16 mouse cellular contexts compared by ENCODE assay signal in genomic region chr15:82213222-82213621, GRCm38 (mm10). TPM values are rescaled to one million over a fixed set of nuclear protein-coding genes. Genes with fewer than 3 reads are reported as not detected.
A peak's percentile ranks its signal among the peaks of the same experiment; 100 is the strongest.
DNase-seq lines count a peak whose midpoint lies in the region; ATAC-seq and TF ChIP-seq lines count a peak whose summit lies in the region.
"Had no signal": no experiment of that assay in that cellular context is flagged by ENCODE, and none has a peak within 500 bp of the region (broad histone marks: within the 10 kb centered on the region; RNA-seq: fewer than 3 reads in every experiment).

No protein-coding gene starts in this region.

- peaks cover 90% of the 10 kb centered on the region for H3K27me3 ChIP-seq in kidney, embryonic 15.5 days
- peaks cover 99% of the 10 kb centered on the region for H3K27me3 ChIP-seq in limb, embryonic 10.5 days (ENCODE audit: low read depth, poor library complexity, severe bottlenecking)

- TF ChIP-seq CTCF in gastrocnemius, adult 2 months (IDR thresholded peaks at IDR 0.05), result no peak

- H3K4me2 ChIP-seq in kidney, embryonic 15.5 days, result peak overlapping the region; percentile 90; the same call in 1 of the 2 replicates

- H3K4me1 ChIP-seq in kidney, embryonic 15.5 days, result peaks cover 39% of the 10 kb centered on the region
- peaks cover 33% of the 10 kb centered on the region for H3K4me1 ChIP-seq in limb, embryonic 10.5 days

- no peak for ATAC-seq in cerebellum, adult (ENCODE audit: insufficient number of reproducible peaks, low FRiP score, low TSS enrichment)
- ATAC-seq in kidney, embryonic 15.5 days (replicated peaks; ENCODE audit: low FRiP score), result no peak
- no peak for ATAC-seq in frontal cortex, adult (ENCODE audit: low TSS enrichment)
- ATAC-seq: liver, postnatal 0 days had no signal

- H3K27ac ChIP-seq in kidney, embryonic 15.5 days, result no peak overlapping the region
- H3K27ac ChIP-seq in limb, embryonic 10.5 days, result no peak overlapping the region
- no peak overlapping the region for H3K27ac ChIP-seq in gastrocnemius, adult 2 months
- H3K27ac ChIP-seq: hindbrain, embryonic 14.5 days; macrophage had no signal

- DNase-seq in cerebellum, adult 11-12 months, result peak; percentile 71
- no peak for DNase-seq in kidney, postnatal 4 days
- peak; percentile 55 for DNase-seq in cerebellum, adult 8-10 months
- no peak for DNase-seq in limb, embryonic 10.5 days (ENCODE audit: low spot score)
- no peak for DNase-seq in gastrocnemius, adult 2 months
- DNase-seq: kidney, adult 11 months; liver, postnatal 0 days; right cerebral cortex, postnatal 14 days; thymus, postnatal 36 days had no signal

- H3K36me3 ChIP-seq in kidney, embryonic 15.5 days, result no peaks in the 10 kb centered on the region
- H3K36me3 ChIP-seq in limb, embryonic 10.5 days, result 0 out of 2 replicates have a peak, but pooled peaks cover 2% of the 10 kb centered on the region

- no peaks in the 10 kb centered on the region for H3K9me3 ChIP-seq in kidney, embryonic 15.5 days (replicated peaks)
- H3K9me3 ChIP-seq in limb, embryonic 10.5 days (replicated peaks), result no peaks in the 10 kb centered on the region

- 6% methylated on average over 4 of the region's 4 CpGs for WGBS in kidney, embryonic 15.5 days
- 10% methylated on average over 4 of the region's 4 CpGs for WGBS in limb, embryonic 10.5 days

- H3K4me3 ChIP-seq in kidney, embryonic 15.5 days (replicated peaks), result no peak overlapping the region
- peak overlapping the region; percentile 54; the same call in 1 of the 2 replicates for H3K4me3 ChIP-seq in limb, embryonic 10.5 days
- no peak overlapping the region for H3K4me3 ChIP-seq in gastrocnemius, adult 2 months

- intact Hi-C loops in gastrocnemius, adult 2 months (cut with DNase I), result no loop called here

- H3K9ac ChIP-seq in kidney, embryonic 15.5 days, result no peak overlapping the region

RNA-seq across cellular contexts. Expression of gene Shisa8, which starts 0.6 kb away (rescaled TPM):
- 0.44 and 0.45 TPM in 2 replicates for polyA plus RNA-seq in kidney, embryonic 15.5 days (2015; fragmentation: Nextera tagmentation; extraction: Ambion mirVana)
- polyA plus RNA-seq in limb, embryonic 10.5 days (2016; fragmentation: Nextera tagmentation; extraction: Ambion mirVana), result 0.15 TPM in 1 of 2 replicates, not detected in the other
- not detected for total RNA-seq in gastrocnemius, adult 2 months (2021)
- total RNA-seq: gastrocnemius, adult 18-20 months had no signal
- polyA plus RNA-seq: macrophage had no signal

RNA-seq across cellular contexts. Expression of gene Tnfrsf13c, which starts 10.9 kb away (rescaled TPM):
- polyA plus RNA-seq in kidney, embryonic 15.5 days (2015; fragmentation: Nextera tagmentation; extraction: Ambion mirVana), result 0.10 TPM in 1 of 2 replicates, not detected in the other
- 0.15 and 0.33 TPM in 2 replicates for polyA plus RNA-seq in limb, embryonic 10.5 days (2016; fragmentation: Nextera tagmentation; extraction: Ambion mirVana)
- not detected for total RNA-seq in gastrocnemius, adult 2 months (2021)
- total RNA-seq: adrenal gland, adult 2 months; gastrocnemius, adult 18-20 months had no signal

RNA-seq across cellular contexts. Expression of gene Cenpm, which starts 31.3 kb away (rescaled TPM):
- 78.8 and 84.2 TPM in 2 replicates for polyA plus RNA-seq in kidney, embryonic 15.5 days (2015; fragmentation: Nextera tagmentation; extraction: Ambion mirVana)
- polyA plus RNA-seq in limb, embryonic 10.5 days (2016; fragmentation: Nextera tagmentation; extraction: Ambion mirVana), result 83.9 and 86.0 TPM in 2 replicates
- total RNA-seq in gastrocnemius, adult 2 months (2021), result not detected
- total RNA-seq: gastrocnemius, adult 18-20 months had no signal

RNA-seq across cellular contexts. Expression of gene 1500009C09Rik, which starts 39.0 kb away (rescaled TPM):
- 0.10 TPM in 1 of 2 replicates, not detected in the other for polyA plus RNA-seq in kidney, embryonic 15.5 days (2015; fragmentation: Nextera tagmentation; extraction: Ambion mirVana)
- not detected in 2 replicates for polyA plus RNA-seq in limb, embryonic 10.5 days (2016; fragmentation: Nextera tagmentation; extraction: Ambion mirVana)
- not detected for total RNA-seq in gastrocnemius, adult 2 months (2021)
- total RNA-seq: gastrocnemius, adult 18-20 months had no signal
- polyA plus RNA-seq: liver, postnatal 0 days; macrophage had no signal

Comparison
In these comparisons a context has a peak if more than half of its experiments do, and no peak if none do; other contexts are left out.
1. DNase-seq: peak in cerebellum, adult 11-12 months (single experiment) and cerebellum, adult 8-10 months (single experiment); none in kidney, postnatal 4 days (0 of 2), limb, embryonic 10.5 days (single experiment) and gastrocnemius, adult 2 months (single experiment).